Mouse (Mus musculus) MEL (cell line): ENCODE data around the gene Nme4.

ENCODE experiments used
- CTCF ChIP-seq, 3 experiments: IDR thresholded peaks in 2 of 3; conservative IDR thresholded peaks in 1 of 3; 2 replicates each; pipeline ENCODE4 v1.5.1; 2011 to 2012; ENCODE audit warnings: low read length in 3 of 3, low read depth in 2 of 3, mild to moderate bottlenecking in 2 of 3, improper control_type of control experiment in 1 of 3, inconsistent platforms in 1 of 3, mixed read lengths in 1 of 3, moderate library complexity in 1 of 3; ENCODE audit not compliant: control insufficient read depth in 1 of 3, insufficient read depth in 1 of 3, poor library complexity in 1 of 3, severe bottlenecking in 1 of 3
- MYC ChIP-seq: IDR thresholded peaks from 2 replicates; pipeline ENCODE4 v1.6.1; 2011; ENCODE audit warnings: low read depth, mild to moderate bottlenecking, low read length, improper control_type of control experiment, moderate library complexity
- SMC3 ChIP-seq: IDR thresholded peaks from 2 replicates; pipeline ENCODE4 v1.6.1; 2011; ENCODE audit warnings: low read depth, low read length, improper control_type of control experiment
- UBTF ChIP-seq: IDR thresholded peaks from 2 replicates; pipeline ENCODE4 v1.6.1; 2012; ENCODE audit warnings: low read depth, mild to moderate bottlenecking, inconsistent platforms, low read length, improper control_type of control experiment, moderate library complexity, borderline replicate concordance; ENCODE audit not compliant: insufficient read depth

DNA sequence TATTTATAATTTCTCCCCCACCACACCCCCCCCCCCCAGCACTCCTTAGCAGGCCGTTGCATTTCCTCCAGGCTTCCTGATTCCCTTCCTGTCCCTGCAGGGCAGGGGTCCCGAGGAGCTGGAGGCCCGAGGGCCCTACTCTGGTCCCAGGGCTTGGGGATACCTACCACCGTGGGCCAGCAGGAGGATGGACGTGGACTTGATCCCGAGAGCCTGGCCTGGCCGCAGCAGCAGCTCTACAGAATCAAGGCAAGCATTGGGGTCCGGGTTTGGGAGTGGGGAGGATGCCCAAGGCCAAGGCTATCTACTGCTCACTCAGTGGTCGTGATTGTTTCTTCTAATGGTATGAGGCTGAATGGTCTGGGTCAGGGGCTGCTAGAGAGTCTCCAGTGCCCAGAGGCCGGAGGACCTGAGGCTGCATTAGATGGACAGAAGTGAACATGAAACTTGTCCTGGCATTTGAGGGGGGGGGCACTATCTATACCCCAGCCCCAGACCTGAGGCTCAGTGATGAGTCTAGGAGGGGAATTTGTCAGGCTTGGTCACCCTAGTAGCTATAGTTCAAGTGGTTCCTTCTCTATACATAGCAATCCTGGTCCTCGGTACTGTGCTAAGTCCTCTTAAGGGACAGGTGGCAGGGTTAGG, 41.8 kb upstream of the Nme4 start:
- TF ChIP-seq UBTF (no peak), MYC (no peak), CTCF (IDR thresholded peaks at IDR 0.05 in 2 of 3, conservative IDR thresholded peaks at IDR 0.05 in 1 of 3; ENCODE audit: control insufficient read depth in 1 of 3, insufficient read depth in 1 of 3, low read depth in 2 of 3, low read length in 3 of 3, poor library complexity in 1 of 3, severe bottlenecking in 1 of 3) (no peak), SMC3 (no peak)
